Mouse (Mus musculus) neural tube, embryonic 12.5 days (tissue): ENCODE data around the gene Olfr305. TPM values are rescaled to one million over a fixed set of nuclear protein-coding genes. Genes with fewer than 3 reads are reported as not detected.

Source experiments
- polyA plus RNA-seq: library from polyadenylated mRNA; unstranded; fragments of >200 nt; fragmentation: Nextera tagmentation; extraction: Ambion mirVana; gene quantifications from 2 replicates; pipeline ENCODE4 v1.2.1, GENCODE M21; 2016

Gene Olfr305
- polyA plus RNA-seq, 1 experiment from 2014 or later: not detected

Other genes starting within 250 kb of the Olfr305 start
- gene Vmn2r75, start 195.2 kb downstream of the Olfr305 start, polyA plus RNA-seq: not detected in 2 replicates
- not detected in 2 replicates for gene Vmn2r76, start 120.6 kb downstream of the Olfr305 start, polyA plus RNA-seq
- gene Olfr310, start 89.8 kb downstream of the Olfr305 start, polyA plus RNA-seq: not detected in 2 replicates
- not detected in 2 replicates for gene Olfr309, start 53.2 kb downstream of the Olfr305 start, polyA plus RNA-seq
- gene Olfr308, start 41.3 kb downstream of the Olfr305 start, polyA plus RNA-seq: not detected in 2 replicates
- gene Olfr307, start 29.3 kb downstream of the Olfr305 start, polyA plus RNA-seq: not detected in 2 replicates
- not detected in 2 replicates for gene Olfr304, start 19.7 kb upstream of the Olfr305 start, polyA plus RNA-seq
- not detected in 2 replicates for gene Olfr303, start 30.9 kb upstream of the Olfr305 start, polyA plus RNA-seq
- gene Olfr301, start 36.9 kb upstream of the Olfr305 start, polyA plus RNA-seq: not detected in 2 replicates
- not detected in 2 replicates for gene Olfr299, start 93.0 kb upstream of the Olfr305 start, polyA plus RNA-seq
- gene Olfr298, start 125.6 kb upstream of the Olfr305 start, polyA plus RNA-seq: not detected in 2 replicates
- not detected in 2 replicates for gene Olfr297, start 153.0 kb upstream of the Olfr305 start, polyA plus RNA-seq
- not detected in 2 replicates for gene Olfr295, start 216.9 kb upstream of the Olfr305 start, polyA plus RNA-seq
- gene Olfr294, start 249.7 kb upstream of the Olfr305 start, polyA plus RNA-seq: not detected in 2 replicates